Mouse (Mus musculus) liver, embryonic 14.5 days (tissue): ENCODE data around the gene Castor2. TPM values are rescaled to one million over a fixed set of nuclear protein-coding genes. Genes with fewer than 3 reads are reported as not detected.

Experiments used
- ATAC-seq: fragments of 200-750 bp; cut with Nextera tagmentation; 2 replicates; pipeline ENCODE4 v1.8.0; 2017; ENCODE audit warnings: moderate number of reproducible peaks, mild to moderate bottlenecking, moderate library complexity; ENCODE audit not compliant: insufficient read depth
- DNase-seq, 3 experiments: peaks; one replicate each; pipeline ENCODE4 v3.0.0-alpha.2; 2012 to 2013; ENCODE audit warnings: low read depth in 3 of 3, low spot score in 3 of 3
- H3K27ac ChIP-seq: fragments of 300-500 bp; sonication (generic); 2 replicates; pipeline ENCODE4 v1.5.1; 2014; ENCODE audit warnings: moderate library complexity, mild to moderate bottlenecking, control low read depth, inconsistent platforms
- H3K27me3 ChIP-seq: fragments of 300-500 bp; sonication (generic); 2 replicates; pipeline ENCODE4 v1.6.1; 2014; ENCODE audit warnings: mild to moderate bottlenecking, low read length, moderate library complexity; ENCODE audit not compliant: control insufficient read depth, insufficient read depth
- H3K36me3 ChIP-seq: fragments of 300-500 bp; sonication (generic); replicated peaks from 2 replicates; pipeline ENCODE4 v1.6.1; 2014; ENCODE audit warnings: low read depth; ENCODE audit not compliant: control insufficient read depth, insufficient read depth
- H3K4me1 ChIP-seq, 2 experiments: fragments of 200-500 bp in 1 of 2; fragments of 300-500 bp in 1 of 2; sonication (generic) in 1 of 2; replicated peaks; 2 replicates each; pipeline ENCODE4 v1.6.1; 2012 to 2014; ENCODE audit warnings: antibody characterized with exemption in 1 of 2, inconsistent platforms in 1 of 2, low read length in 1 of 2; ENCODE audit not compliant: control insufficient read depth in 2 of 2, insufficient read depth in 2 of 2
- H3K4me2 ChIP-seq: fragments of 300-500 bp; sonication (generic); 2 replicates; pipeline ENCODE4 v1.6.1; 2014; ENCODE audit warnings: low read depth, mild to moderate bottlenecking, control low read depth, moderate library complexity
- H3K4me3 ChIP-seq, 2 experiments: fragments of 200-500 bp in 1 of 2; fragments of 300-500 bp in 1 of 2; sonication (generic) in 1 of 2; 2 replicates each; pipeline ENCODE4 v1.5.1; 2012 to 2014; ENCODE audit warnings: low read depth in 2 of 2, low read length in 2 of 2, mild to moderate bottlenecking in 2 of 2, control low read depth in 1 of 2, inconsistent platforms in 1 of 2, moderate library complexity in 1 of 2; ENCODE audit not compliant: insufficient read depth in 1 of 2
- H3K9ac ChIP-seq: fragments of 300-500 bp; sonication (generic); replicated peaks from 2 replicates; pipeline ENCODE4 v1.6.1; 2014; ENCODE audit warnings: mild to moderate bottlenecking, control low read depth, moderate library complexity
- H3K9me3 ChIP-seq: fragments of 300-500 bp; sonication (generic); 2 replicates; pipeline ENCODE4 v1.6.1; 2016; ENCODE audit warnings: low read length, mixed read lengths; ENCODE audit not compliant: control insufficient read depth
- CTCF ChIP-seq: IDR thresholded peaks from 2 replicates; pipeline ENCODE4 v1.5.1; 2016; ENCODE audit warnings: antibody characterized with exemption, low read depth, control low read depth
- EP300 ChIP-seq: IDR thresholded peaks from 2 replicates; pipeline ENCODE4 v1.6.1; 2016; ENCODE audit warnings: antibody characterized with exemption, low read depth
- WGBS: fragments of 180-500 bp; shearing (Covaris S2); extraction: QIAGEN DNeasy Blood & Tissue Kit; methylation state at CpG from one replicate; pipeline ENCODE4 v1.1.7; 2014; ENCODE audit not compliant: insufficient replicate concordance; 5-methylcytosine and 5-hydroxymethylcytosine counted together
- polyA plus RNA-seq, 2 experiments: library from polyadenylated mRNA; depleted of rRNA in 1 of 2; stranded (reverse) in 1 of 2; unstranded in 1 of 2; fragments of >200 nt; fragmentation: Nextera tagmentation in 1 of 2; extraction: Ambion mirVana in 1 of 2; gene quantifications; 2 replicates each; pipeline versions ENCODE4 v1.2.1 to v1.2.3; 2012 to 2014

Gene Castor2
- polyA plus RNA-seq, 2 experiments: 0.21 to 0.28 TPM

GRCm38 (mm10) chr5:134063362-134064064 lies 36.0 kb upstream of the Castor2 start:
- ATAC-seq (no peak), DNase-seq (peak; percentile 2 to 12 (median 9))
- Histone ChIP-seq H3K9me3 (no peaks in the 10 kb centered on the region), H3K36me3 (no peaks in the 10 kb centered on the region), H3K4me2 (no peak overlapping the region), H3K9ac (no peak overlapping the region), H3K27me3 (no peaks in the 10 kb centered on the region), H3K4me1 (no peaks in the 10 kb centered on the region), H3K27ac (no peak overlapping the region), H3K4me3 (no peak overlapping the region)
- TF ChIP-seq EP300 (no peak), CTCF (peak; percentile 79)
- WGBS: 43% methylated on average over 15 of the region's 15 CpGs

- DNase-seq (no peak), ATAC-seq (no peak)
- 24% methylated on average over 3 of the region's 3 CpGs for WGBS
- TF ChIP-seq EP300: no peak
- TF ChIP-seq CTCF: no peak
- no peak overlapping the region for H3K9ac ChIP-seq
- H3K4me2 ChIP-seq: no peak overlapping the region
- H3K4me1 ChIP-seq: no peaks in the 10 kb centered on the region
- no peak overlapping the region for H3K4me3 ChIP-seq
- no peaks in the 10 kb centered on the region for H3K36me3 ChIP-seq
- no peak overlapping the region for H3K27ac ChIP-seq
- no peaks in the 10 kb centered on the region for H3K27me3 ChIP-seq
- no peaks in the 10 kb centered on the region for H3K9me3 ChIP-seq
Measured at GRCm38 (mm10) chr5:134066261-134066660, 33.2 kb upstream of the Castor2 start.

DNA sequence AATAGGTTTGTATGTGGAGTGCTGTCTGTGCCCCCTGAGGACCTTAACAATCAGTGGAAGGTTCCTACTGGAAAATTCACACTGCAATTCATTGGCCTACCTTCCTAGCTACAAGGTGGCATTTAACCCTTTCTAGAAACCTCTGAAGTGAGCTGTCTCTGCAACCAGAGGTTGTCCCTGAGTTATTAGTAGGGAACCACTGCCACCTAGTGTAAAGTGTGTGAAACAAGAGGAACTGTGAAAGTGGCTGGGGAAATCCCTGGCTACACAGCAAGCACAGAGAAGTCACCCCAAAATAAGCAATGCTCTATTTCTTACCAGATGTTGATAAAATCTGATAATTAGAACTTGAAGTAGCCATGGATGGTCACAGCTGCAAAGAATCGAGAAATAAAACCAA lies 31.6 kb upstream of the Castor2 start:
- TF ChIP-seq CTCF: peak; percentile 29
- no peak for TF ChIP-seq EP300
- no peak for DNase-seq
- no peaks in the 10 kb centered on the region for H3K36me3 ChIP-seq
- no peaks in the 10 kb centered on the region for H3K27me3 ChIP-seq
- H3K4me3 ChIP-seq: no peak overlapping the region
- 14% methylated on average over 1 of the region's 1 CpGs for WGBS
- H3K4me2 ChIP-seq: no peak overlapping the region
- H3K9me3 ChIP-seq: no peaks in the 10 kb centered on the region
- no peak overlapping the region for H3K9ac ChIP-seq
- no peak for ATAC-seq
- H3K4me1 ChIP-seq: no peaks in the 10 kb centered on the region
- no peak overlapping the region for H3K27ac ChIP-seq

DNA sequence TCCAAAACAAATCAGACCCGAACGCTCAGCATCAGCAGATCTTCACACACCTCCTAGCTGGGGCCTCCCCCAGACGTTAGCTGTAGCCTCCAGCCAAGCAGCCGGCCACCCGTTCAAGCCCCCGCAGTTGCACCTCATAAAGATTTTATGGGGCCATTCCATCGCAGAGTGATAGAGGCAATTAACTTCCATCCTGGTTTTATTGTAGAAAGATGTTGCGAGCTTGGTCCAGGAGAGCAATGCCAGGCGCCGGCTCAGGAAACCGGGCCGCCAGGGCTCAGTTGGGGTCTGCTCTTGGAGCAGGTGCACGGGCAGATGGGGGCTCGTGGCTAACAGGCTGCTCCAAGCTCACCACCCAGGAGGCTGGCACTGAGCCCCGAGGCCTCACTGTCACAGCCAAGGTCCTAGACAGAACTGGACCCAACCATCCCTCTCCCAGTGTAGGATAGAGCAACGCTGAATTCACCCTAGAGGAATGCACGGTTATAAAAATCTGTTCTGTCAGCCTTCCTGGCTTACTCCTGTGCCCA lies 25.9 kb upstream of the Castor2 start:
- TF ChIP-seq CTCF: no peak
- no peak for TF ChIP-seq EP300
- no peak for ATAC-seq
- no peak for DNase-seq
- H3K4me1 ChIP-seq: no peaks in the 10 kb centered on the region
- 58% methylated on average over 17 of the region's 17 CpGs for WGBS
- H3K27me3 ChIP-seq: no peaks in the 10 kb centered on the region
- no peak overlapping the region for H3K27ac ChIP-seq
- H3K9me3 ChIP-seq: no peaks in the 10 kb centered on the region
- no peak overlapping the region for H3K4me2 ChIP-seq
- no peak overlapping the region for H3K4me3 ChIP-seq
- no peaks in the 10 kb centered on the region for H3K36me3 ChIP-seq
- H3K9ac ChIP-seq: no peak overlapping the region

DNA sequence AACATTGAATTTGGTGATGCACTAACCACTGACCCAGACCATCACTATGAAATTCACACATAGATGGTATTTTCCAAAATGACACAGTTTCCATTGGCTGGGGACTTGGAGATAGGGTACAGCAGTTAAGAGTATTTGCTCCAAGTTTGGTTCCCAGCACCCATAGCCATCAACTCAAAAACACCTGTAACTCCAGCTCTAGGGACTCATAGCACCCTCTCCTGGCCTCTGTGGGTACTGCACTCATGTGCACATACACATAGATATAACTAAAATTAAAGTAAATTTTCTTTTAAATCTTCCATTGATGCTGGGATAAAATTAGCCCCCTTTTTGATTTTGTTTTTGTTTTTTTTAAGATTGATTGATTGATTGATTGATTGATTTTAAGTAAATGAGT lies 25.1 kb upstream of the Castor2 start:
- TF ChIP-seq CTCF (0 out of 2 replicates have a peak, but pooled peaks have one; percentile 19), EP300 (no peak)
- DNase-seq (no peak), ATAC-seq (no peak)
- no peak overlapping the region for H3K9ac ChIP-seq
- no peak overlapping the region for H3K4me2 ChIP-seq
- no peaks in the 10 kb centered on the region for H3K27me3 ChIP-seq
- no peaks in the 10 kb centered on the region for H3K4me1 ChIP-seq
- no peaks in the 10 kb centered on the region for H3K36me3 ChIP-seq
- no peaks in the 10 kb centered on the region for H3K9me3 ChIP-seq
- no peak overlapping the region for H3K27ac ChIP-seq
- H3K4me3 ChIP-seq: no peak overlapping the region
